Mouse (Mus musculus): ENCODE results near the gene Eif3m. TPM values are rescaled to one million over a fixed set of nuclear protein-coding genes. Genes with fewer than 3 reads are reported as not detected.
"Not testable (repeated sequence)": the region's sequence is repeated elsewhere in the genome, so short reads cannot be mapped to it uniquely, and the experiment has no call there.

Gene Eif3m
- 100 to 1,000 TPM; 136 to 142 TPM for total RNA-seq (2021)

DNA sequence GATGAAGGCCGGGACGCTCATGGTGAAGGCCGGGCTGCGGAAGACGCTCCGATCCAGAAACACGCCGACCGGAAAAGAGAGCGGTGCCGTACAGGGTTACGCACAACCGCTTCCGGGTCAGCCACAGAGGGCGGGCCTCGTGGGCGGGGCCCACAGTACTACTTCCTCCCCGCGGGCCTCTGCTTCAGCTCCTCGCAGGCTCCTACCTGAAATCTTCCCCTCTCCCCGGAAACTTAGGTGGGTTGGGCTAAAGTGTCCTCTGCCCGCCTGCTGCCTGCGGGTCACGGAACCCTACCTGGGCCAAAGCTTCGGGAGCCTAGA is at the start of gene Eif3m:
Eif3m (minus strand) TSS at position 114 of the 321 bp plus-strand sequence.
- DNase-seq: peak; percentile 95 to 96
- intact Hi-C loops (cut with DNase I): loop anchor here (5.0 kb wide), 2 partner anchors 110 to 215 kb away; partner anchors contain the start of gene Wt1

DNA sequence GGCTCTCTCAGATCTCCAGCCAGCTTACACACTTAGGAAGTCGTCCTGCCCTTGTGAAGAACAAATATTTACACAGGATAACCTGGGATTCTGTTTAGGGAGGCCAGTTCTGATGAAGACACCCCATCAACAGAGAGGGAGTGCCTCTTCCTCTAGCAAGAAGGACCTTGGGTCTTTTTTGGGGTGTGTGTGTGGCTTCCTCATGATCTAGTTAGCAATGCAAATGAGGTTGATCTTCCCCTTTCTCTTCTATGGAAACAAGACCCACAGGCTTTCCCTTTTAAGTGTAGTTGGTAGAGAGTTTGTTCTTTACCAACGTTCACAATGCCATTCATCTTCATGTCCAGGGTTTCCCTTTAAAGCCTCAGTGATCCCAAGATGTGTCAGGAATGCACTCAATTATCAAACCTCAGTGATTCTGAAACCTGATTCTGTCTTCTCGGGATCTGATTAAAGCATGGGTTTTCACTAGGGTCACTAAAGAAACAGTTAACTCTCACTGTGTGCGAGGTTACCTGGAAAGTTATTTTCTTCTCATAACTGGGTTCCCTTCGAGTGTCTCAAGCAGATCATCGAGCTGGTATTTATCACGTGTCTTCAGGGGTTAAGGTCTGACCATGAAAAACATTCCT is 46.0 kb upstream of the Eif3m start:
- intact Hi-C loops (cut with DNase I): no loop called here
- no peak for DNase-seq

- intact Hi-C loops (cut with DNase I): no loop called here
- DNase-seq: no peak
These were observed 41.8 kb upstream of the Eif3m start for GRCm38 (mm10) chr2:105058577-105059116.

GRCm38 (mm10) chr2:105055529-105055928 is 38.6 kb upstream of the Eif3m start:
- DNase-seq: no peak
- intact Hi-C loops (cut with DNase I): no loop called here

GRCm38 (mm10) chr2:105048301-105048700 is 31.4 kb upstream of the Eif3m start:
- no peak for DNase-seq
- intact Hi-C loops (cut with DNase I): no loop called here

- no peak for DNase-seq
- intact Hi-C loops (cut with DNase I): no loop called here
These were observed 26.3 kb upstream of the Eif3m start for GRCm38 (mm10) chr2:105043152-105043551.

GRCm38 (mm10) chr2:105040859-105041258 is 24.0 kb upstream of the Eif3m start:
- no peak for DNase-seq
- intact Hi-C loops (cut with DNase I): no loop called here

GRCm38 (mm10) chr2:105038879-105039278 is 22.0 kb upstream of the Eif3m start:
- DNase-seq: no peak
- intact Hi-C loops (cut with DNase I): no loop called here

GRCm38 (mm10) chr2:105037956-105038569 is 21.2 kb upstream of the Eif3m start:
- DNase-seq: no peak
- intact Hi-C loops (cut with DNase I): no loop called here

DNA sequence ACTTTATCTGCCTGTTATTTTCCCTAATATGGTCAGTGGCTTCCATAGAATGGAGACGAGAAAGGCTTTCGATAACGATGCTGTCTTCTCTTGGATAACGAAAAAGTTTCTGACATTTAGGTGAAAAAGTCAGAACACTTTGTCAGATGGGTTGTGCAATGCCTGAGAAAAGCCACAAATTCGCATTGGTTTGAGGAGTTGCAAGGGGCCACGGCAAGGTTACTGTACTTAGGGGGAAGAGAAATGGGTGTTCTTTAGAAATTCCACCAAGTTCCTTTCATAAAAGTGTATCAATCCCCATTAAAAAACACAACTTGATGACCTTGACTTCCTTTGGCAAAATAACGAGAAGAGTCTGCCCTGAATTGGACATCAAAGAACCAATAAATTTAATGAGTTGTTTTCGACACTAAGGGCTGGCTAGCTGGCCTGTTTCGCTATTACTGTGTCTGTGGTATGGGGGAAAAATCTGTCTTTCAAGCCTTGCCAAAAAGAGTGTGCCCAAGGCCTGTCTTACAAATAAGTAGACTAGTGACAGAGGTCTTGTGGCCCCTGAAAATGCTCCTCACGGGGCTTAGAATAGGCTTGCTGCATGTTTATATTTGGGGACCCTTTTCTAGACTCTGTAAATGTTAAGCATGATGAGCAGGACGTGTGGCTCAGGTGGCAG is 19.7 kb upstream of the Eif3m start:
- intact Hi-C loops (cut with DNase I): no loop called here
- DNase-seq: no peak

- intact Hi-C loops (cut with DNase I): no loop called here
- DNase-seq: no peak
These were observed 19.1 kb upstream of the Eif3m start for GRCm38 (mm10) chr2:105035985-105036384.

DNA sequence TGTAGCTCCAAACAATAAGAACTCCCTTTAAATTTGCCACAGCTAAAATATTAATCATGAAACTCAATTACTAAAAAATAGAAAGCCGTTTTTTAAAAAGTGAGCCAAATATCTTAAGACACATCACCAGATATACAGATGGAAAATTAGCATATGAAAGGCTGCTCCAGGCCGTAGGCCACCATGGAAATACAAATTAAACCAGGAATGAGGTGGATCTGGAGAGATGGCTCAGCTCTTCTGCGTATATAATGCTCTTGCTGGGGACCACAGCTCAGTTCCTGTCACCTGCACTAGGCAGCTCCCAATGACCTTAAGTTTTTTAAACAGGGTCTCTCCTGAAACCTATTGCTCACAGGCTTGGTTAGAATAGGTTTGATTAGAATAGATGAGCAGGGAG is 17.2 kb upstream of the Eif3m start:
- no peak for DNase-seq
- intact Hi-C loops (cut with DNase I): no loop called here

- intact Hi-C loops (cut with DNase I): no loop called here
- DNase-seq: no peak
These were observed 13.6 kb upstream of the Eif3m start for GRCm38 (mm10) chr2:105030505-105030904.

GRCm38 (mm10) chr2:105028806-105029205 is 11.9 kb upstream of the Eif3m start:
- no peak for DNase-seq

GRCm38 (mm10) chr2:105026950-105027695 is 10.2 kb upstream of the Eif3m start:
- DNase-seq: no peak

More at GRCm38 (mm10) chr2:105028806-105029205, 11.9 kb upstream of the Eif3m start:
- intact Hi-C loops (cut with DNase I): no loop called here

DNA sequence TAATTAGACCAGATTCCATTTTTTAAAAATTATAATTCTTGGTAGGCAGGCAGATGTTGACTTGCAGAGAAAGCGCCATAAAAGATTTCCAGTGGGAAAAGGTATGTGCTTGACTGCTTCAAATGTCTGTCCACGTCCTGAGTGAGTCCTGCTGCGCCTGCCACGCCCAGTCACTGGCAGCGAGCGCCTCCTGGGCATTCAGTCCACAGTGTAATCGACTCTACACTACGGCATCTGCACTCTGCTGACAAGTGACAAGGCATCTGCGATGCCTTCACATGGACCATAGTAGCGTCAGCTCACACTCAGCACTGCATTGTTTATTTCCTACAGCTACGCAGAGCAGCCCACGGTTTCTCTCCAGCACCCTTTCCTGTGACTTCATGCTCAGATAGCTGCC is 8.7 kb upstream of the Eif3m start:
- DNase-seq; intact Hi-C loops (cut with DNase I): not testable (repeated sequence)

More at GRCm38 (mm10) chr2:105026950-105027695, 10.2 kb upstream of the Eif3m start:
- intact Hi-C loops (cut with DNase I): no loop called here

DNA sequence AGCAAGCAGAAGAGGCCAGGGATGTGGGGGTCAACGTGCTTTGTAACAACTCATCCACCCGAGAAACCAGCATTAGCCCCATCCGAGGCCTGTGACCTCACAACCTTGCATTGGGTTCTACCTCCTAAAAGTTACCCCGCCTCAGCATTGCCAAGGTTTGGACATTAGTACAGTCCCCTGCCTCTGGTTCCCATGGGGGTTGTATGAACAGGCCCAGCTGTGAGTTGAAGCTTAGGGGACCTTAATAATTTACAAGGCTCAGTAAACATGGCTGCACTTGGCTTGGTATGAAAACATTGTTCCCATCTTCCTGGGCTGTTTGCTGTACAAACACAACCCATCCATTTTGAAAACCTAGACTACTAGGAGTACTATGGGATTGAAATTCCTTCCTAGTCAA is 6.9 kb upstream of the Eif3m start:
- no peak for DNase-seq
- intact Hi-C loops (cut with DNase I): no loop called here

- DNase-seq: peak; percentile 48 to 51
- intact Hi-C loops (cut with DNase I): no loop called here
These were observed 6.2 kb upstream of the Eif3m start for GRCm38 (mm10) chr2:105023031-105023615.

DNA sequence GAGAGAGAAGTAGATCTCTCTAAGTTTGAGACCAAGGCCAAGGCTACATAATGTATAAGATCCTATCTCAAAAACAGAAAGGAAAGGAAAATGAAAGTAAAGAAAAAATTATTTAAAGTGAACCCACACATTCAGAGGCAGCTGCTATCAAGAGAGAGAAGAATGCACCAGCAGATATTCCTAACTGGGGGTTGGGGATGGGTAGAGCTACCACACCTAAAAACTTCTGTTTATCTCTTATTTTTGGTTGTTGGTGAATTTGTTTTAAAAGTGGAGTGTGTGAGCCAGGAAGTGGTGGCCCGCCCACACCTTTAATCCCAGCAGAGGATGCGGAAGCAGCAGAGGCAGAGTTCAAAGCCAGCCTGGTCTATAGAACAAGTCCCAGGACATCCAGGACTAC is 5.0 kb upstream of the Eif3m start:
- intact Hi-C loops (cut with DNase I): no loop called here
- no peak for DNase-seq

DNA sequence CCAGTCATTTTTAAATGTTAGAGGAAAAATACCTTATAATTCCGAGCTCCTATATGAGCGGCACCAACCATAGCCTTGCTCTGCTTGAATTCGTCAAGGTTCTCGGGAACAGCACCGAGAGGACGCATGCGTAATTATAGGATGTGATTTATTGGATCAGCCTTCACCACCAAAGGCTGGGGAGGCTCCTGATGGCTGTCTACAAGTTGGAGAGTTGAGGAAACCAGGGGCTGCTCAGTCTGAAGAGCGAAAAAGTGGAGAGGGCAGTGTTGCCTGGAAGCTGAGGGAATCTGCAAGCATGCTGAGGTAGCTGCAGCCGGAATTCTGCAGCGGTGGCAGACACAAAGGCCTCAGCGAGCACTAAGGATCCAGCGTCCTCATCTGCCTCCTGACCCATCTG is 4.4 kb upstream of the Eif3m start:
- intact Hi-C loops (cut with DNase I): no loop called here
- DNase-seq: no peak

DNA sequence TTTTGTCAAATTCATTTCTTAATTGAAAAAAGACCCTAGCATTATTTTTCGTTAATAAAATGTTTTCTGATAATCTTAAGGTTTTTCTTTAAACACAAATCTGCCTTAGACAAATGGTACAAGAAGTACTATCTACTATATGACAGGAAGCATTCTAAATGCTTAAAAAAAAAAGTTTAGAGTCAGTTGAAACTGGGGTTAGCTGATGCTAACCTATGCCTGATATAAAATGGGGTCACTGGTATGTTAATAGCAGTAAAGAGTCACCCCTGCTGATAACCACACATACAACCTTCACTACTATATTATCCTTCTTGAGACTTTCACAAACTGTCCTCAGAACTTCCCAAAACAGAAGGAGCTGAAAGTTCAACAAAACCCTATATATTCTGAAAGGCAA is 2.6 kb upstream of the Eif3m start:
- no peak for DNase-seq
- intact Hi-C loops (cut with DNase I): loop anchor here (5.0 kb wide), 2 partner anchors 108 to 213 kb away; partner anchors contain the start of gene Wt1
